Mouse (Mus musculus) left cerebral cortex, adult 18-20 months (tissue): ENCODE measurements around the gene Fancg. TPM values are rescaled to one million over a fixed set of nuclear protein-coding genes. Genes with fewer than 3 reads are reported as not detected.

ENCODE experiments used
- DNase-seq, 2 experiments: peaks; one replicate each; pipeline ENCODE4 v3.0.0; 2021 to 2022; ENCODE audit warnings: low spot score in 2 of 2, mixed read lengths in 1 of 2
- long read RNA-seq, 2 experiments: library from polyadenylated mRNA; stranded (forward); transcript quantifications; one replicate each; pipeline ENCODE4 v2.0.0; 2021
- total RNA-seq, 2 experiments: library from RNA; stranded (reverse); gene quantifications; 2 replicates each; pipeline ENCODE4 v1.2.3; 2021

Fancg gene
- 10 to 100 TPM; 10.3 to 11.6 TPM for total RNA-seq
- long read RNA-seq, experiment 1, transcript Fancg-201 (14 exons, 2,771 nt): major isoform, 10 of 27 reads
- long read RNA-seq, experiment 1, partial matches to known transcripts: 1 of 27 reads
- long read RNA-seq, experiment 1, other reads (novel, unspliced or antisense): 16 of 27 reads
- long read RNA-seq, experiment 2, transcript Fancg-201 (14 exons, 2,771 nt): major isoform, 5 of 14 reads
- long read RNA-seq, experiment 2, partial matches to known transcripts: 0 of 14 reads
- long read RNA-seq, experiment 2, other reads (novel, unspliced or antisense): 9 of 14 reads

DNA sequence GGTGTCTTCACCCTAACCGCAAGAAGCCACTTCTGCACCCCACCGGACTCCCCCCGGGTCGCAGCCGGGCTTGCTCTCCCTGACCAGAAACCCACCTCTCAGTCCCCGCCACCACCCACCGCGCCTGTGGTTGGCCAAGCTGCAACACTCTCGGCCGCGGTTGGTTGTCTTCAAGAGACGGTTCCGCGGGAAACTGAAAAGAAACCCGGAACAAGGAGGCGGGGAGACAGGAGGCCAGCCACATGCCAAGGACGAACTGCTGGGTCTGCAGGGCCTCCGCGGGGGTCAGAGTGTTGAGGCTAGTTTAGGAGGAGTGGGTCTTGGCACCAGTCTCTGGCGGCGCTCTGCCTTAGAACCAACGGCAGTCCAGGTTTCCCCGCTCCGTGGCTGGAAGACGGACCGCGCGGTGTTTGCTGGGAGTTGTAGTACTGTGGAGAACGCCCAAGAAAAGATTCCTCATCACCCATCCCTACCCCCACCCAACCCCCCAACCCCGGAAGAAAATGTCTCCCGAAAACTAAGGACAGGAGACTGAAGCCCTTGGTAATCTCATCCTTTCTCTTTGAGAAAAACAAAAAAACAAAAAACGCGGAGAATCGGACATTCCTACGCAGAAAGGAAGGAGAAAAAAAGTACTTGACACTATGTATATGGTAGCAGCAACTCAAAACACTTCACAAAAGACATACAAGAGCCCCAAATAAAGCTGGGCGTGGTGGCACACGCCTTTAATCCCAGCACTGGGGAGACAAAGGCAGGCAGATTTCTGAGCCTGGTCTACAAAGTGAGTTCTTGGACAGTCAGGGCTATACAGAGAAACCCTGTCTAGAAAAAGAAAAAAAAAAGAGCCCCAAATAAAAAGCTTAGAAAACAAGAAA is at the start of gene Fancg:
Gene Fancg (minus strand): TSS at position 346 of the 878 bp plus-strand sequence.
- peak; percentile 84 to 88 for DNase-seq

GRCm38 (mm10) chr4:43059697-43060096 is 49.4 kb upstream of the Fancg start:
- no peak for DNase-seq

DNA sequence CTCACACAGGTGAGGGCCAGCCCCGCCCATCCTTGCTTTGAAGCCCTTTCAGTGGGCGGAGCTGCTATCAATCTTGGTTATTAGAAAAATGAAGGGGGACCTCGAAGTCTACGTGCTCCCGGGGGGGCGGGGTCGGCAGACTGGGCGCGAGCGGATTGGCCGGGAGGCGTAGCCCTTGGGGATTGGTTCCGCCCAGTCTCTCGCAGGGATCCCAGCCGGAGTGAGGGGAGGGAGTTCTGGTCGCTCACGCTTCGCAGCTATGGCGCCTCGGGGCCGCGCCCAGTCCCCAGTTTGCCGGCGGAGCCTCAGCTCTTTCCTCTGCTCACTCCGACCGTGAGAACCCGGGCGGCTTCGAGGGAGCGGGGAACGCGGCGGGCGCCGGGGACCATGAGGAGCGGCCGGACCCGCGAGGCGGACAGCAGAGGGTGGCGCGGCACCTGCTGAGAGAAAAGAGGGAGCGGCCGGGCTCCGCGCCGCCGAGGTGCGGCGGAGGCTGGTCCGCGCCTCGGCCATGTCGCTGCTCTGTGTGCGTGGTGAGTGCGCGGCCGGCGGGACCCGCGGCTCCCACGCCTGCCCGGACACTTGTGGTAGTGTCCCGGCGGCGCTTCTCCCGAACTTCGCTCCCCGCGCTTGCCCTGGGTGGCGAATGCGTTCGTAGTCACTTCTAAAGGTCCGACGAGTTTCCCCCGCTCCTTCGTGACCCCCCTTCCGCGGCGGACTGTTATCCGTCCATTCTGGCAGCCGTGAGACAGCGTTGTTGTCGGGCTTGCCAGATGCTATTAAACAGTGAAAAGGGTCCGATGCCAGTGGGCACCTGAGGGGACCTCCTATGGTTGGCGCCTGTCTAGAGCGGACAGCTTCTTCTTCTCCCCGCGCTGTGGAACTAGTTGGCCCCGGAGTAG is 48.7 kb upstream of the Fancg start, which contains the start of gene Unc13b:
Gene Unc13b (plus strand): TSS at position 201 of the 902 bp plus-strand sequence.
- peak; percentile 82 to 84 for DNase-seq

GRCm38 (mm10) chr4:43058392-43058752 is 48.1 kb upstream of the Fancg start:
- no peak for DNase-seq

DNA sequence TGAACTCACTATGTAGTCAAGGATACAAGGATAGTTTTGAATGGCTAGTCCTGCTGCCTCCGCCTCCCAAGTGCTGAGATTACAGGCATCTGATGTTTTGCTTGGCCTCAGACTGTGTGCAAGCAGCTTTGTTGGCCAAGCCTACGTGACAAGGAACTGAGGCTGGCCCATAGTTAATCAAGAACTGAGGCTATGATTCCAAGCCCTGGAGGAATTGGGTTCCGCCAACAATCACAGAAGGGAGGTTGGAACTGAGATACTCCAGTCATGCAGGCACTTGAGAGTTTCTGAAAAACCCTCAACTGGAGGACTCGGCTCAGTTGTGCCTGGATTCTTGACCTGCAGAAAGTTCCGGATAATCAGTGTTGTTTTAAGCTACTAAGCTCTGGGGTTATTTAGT is 47.3 kb upstream of the Fancg start:
- no peak for DNase-seq

- DNase-seq: no peak
These were observed 42.3 kb upstream of the Fancg start for GRCm38 (mm10) chr4:43052627-43053026.

GRCm38 (mm10) chr4:43047231-43047630 is 36.9 kb upstream of the Fancg start:
- DNase-seq: peak; percentile 71 to 72

DNA sequence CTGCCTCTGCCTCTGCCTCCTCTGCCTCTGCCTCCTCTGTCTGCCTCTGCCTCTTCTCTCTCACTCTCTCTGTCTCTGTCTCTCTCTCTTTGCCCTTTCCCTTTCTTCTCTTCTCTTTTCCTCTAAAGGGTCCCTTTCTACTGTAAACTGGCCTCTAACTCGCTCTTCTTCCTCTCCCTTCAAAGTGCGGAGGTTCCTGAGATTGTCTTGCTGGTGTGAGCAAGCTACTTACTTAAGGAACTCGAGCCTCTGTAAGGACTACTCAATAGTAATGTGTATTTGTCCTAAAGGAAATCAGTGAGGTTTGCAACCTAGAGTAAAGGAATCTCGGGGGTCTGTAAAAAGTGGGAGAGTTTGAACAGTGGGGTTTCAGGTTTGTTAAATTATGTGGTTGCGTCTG is 36.3 kb upstream of the Fancg start:
- DNase-seq: no peak

DNA sequence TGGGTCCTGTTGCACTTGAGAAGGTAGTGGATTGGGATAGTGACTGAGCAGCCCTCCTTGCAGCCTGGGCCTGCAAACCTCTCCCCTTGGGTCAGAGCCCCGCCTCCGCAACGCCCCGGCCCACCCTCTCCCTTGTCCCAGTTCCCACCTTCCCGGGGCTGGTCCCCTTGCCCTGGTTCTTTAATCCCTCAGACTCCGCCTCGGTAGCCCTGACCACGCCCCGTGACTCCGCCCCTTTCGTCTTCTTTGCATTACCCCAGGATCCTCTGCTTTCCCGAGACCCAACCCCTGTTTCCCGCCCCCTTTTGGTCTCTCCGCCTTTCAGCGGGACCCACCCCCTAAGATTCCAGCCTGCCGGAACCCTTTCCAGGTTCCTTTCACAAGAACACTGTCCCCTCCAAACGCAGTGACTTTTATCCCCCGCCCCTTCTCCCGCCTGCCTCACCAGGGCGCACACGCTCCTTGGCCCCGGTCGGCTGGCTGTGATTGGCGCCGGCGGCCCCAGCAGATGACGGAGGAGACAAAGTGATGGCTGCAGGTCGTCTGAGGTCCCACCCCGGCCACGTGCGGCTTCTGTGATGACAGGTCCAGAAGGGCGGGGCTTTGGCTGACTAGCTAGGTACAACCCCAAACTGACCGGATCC is 35.5 kb upstream of the Fancg start, which contains the start of gene Fam214b:
Gene Fam214b (minus strand): TSS at position 562 of the 644 bp plus-strand sequence.
- DNase-seq: peak; percentile 91 to 93

GRCm38 (mm10) chr4:43045285-43045658 is 35.0 kb upstream of the Fancg start:
- no peak for DNase-seq

DNA sequence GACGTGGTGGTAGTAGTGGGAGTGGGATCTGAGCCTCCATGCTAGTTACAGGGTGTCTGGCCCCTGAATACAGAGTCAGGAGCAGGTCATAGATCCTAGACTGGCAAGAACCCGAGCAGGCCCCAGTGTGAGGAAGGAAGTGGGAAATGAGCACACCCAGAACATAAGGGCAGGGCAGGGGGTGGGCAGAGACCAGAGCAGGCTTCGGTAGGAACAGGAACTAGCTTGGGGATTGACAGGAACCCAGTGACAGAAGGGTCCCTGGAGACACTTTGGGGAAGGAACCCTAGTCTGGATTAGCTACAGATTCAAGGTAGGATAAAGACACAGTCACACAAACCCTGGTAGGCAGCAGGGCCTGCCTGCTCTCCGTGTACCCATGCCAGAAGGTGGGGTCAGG is 34.4 kb upstream of the Fancg start:
- DNase-seq: no peak

- peak in 1 of 2 experiments; percentile 38 for DNase-seq
These were observed 33.5 kb upstream of the Fancg start for GRCm38 (mm10) chr4:43043644-43044357.

DNA sequence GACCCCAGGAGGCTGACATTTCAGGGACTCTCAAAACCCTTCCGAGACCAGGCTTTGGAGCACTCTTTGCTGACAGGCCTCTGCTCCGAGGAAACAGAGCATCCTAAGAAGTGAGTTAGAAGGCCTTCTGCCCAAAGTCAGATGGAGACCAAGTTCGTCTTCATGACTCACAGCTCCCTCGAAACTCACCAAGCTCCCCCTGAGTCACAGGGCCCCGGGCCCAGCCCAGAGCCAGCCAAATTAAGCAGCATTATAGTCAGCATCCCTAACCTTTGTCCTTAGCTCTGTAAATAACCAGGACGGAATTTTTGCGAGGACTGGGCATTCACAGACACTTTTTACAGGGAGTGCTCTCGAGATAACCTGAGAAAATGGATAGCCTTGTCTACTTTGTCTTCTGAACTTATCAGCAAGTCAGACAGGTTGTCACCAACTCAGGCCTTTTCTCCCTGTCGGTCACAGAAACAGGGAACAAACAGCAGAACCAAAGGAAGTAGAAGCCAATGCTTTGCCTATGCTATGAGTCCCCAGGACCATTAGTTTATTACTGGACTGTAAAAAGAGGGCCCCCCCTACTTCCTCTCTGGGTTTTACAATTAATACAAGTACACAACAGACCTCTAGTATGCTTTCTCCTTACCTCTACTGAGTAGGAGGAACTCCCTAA is 30.7 kb upstream of the Fancg start:
- no peak for DNase-seq

DNA sequence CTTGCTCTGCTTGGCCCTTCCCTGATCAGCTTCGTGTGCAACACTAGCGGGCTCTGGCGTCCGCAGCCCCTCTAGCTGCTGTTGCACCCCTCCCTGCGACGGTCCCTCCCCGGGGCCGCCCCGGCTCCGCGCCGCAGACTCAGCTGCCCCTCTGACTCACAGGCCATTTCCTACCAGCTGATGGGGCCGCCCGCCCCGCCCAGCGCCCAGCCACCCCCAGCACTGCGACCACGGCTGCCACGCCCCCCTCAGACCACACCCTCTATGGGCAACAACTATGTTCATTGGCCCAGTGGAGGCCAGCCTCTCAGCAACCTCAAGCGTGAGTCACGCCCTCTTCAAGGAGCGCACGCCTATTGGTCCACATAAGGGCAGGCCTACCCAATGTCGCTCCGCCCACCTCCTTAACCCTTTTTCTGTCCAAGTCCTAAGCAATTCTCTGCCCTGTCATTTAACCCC is 29.8 kb upstream of the Fancg start:
- peak; percentile 89 to 95 for DNase-seq

DNA sequence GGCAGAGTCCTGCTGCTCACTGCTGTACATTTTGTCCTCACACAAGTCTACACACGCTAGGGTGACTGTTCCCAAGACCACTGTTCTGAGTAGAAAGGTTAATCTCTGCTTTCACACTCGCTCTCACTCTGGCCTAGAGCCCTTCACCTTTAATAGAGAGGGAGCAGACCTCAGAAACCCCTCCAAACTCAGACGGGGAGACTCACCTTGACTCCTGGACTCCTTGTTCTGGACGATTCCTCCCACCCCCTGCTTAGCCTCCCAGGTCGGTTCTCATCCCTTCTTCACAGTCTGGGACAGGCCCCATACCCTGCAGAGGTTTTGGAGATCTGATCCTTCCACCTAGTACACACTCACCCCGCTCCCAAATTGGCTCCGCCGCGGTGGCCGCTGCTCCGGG is 29.3 kb upstream of the Fancg start:
- DNase-seq: no peak

GRCm38 (mm10) chr4:43038567-43039495 is 28.5 kb upstream of the Fancg start:
- DNase-seq: peak in 1 of 2 experiments; percentile 53

DNA sequence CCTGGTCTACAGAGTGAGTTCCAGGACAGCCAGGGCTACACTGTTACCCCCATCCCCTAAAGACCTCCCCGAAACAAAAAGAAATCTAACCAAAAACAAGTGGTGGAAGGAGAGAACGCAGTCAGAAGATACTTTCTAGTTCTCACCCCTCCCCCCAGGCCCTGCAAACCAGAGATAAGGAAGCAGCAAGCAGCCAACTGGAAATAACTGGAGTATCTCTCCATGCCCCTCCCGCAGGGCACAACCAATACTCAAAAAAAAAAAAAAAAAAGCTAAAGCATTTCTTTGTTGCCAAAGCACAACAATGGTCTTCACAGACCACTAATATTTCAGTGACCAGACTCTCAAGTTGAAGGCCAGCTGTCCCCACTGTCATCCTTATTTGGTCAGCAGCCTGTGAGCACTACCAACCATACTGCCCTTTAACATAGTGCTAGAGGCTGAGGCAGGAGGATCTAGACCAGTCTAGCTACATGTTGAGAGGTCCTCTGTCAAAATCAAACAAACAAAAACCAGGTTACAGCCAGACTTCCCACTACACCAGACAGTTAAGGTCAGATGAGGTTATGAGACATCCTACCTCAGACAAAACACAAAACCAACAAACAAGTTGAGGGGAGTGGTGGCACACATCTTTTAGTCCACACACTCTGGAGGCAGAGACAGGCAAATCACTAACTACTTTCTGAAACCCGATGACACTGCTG is 27.7 kb upstream of the Fancg start:
- no peak for DNase-seq

- no peak for DNase-seq
These were observed 26.1 kb upstream of the Fancg start for GRCm38 (mm10) chr4:43036356-43036755.
